Mouse (Mus musculus) olfactory bulb, adult 2 months (tissue): ENCODE measurements at regions not wholly inside any gene's neighbourhood (a gene's known extent, or its start where the extent isn't known, plus 50 kb on each side); places are given as distances from the start of the nearest gene placed in this dataset.

Source experiments
- CTCF ChIP-seq: fragments of 200-500 bp; IDR thresholded peaks from 2 replicates; pipeline ENCODE4 v1.5.1; 2012; ENCODE audit warnings: low read depth, mild to moderate bottlenecking, low read length, moderate library complexity; ENCODE audit not compliant: insufficient read depth
- POLR2A ChIP-seq: fragments of 200-500 bp; IDR thresholded peaks from 2 replicates; pipeline ENCODE4 v1.6.1; 2012; ENCODE audit warnings: mild to moderate bottlenecking, low read depth, low read length, moderate library complexity; ENCODE audit not compliant: insufficient read depth

DNA sequence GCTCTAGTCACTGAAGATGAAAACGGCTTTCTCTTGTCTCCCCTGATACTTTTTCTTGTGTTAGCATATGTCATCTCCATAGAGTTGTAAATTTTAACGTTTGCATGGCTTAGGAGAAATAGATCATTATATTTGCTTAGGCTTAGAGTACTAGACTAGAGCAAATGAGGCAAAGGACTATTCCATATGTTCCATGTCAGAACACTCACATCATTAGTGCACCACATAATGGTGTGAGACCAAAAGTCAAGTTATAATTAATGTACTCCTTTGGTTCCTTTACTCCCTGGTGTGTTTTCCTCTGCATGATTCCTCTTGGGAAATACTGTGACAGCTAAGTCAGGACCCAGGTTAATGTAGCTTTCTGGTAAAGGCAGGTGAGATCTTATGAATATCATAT is 956.2 kb upstream of the Fbxo33 start:
- TF ChIP-seq CTCF: no peak
- TF ChIP-seq POLR2A: no peak
